Mouse (Mus musculus): Measurements from ENCODE around the gene B4galnt4.

- TF ChIP-seq POLR2A (IDR thresholded peaks at IDR 0.05; ENCODE audit: insufficient read depth, low read depth, low read length) (no peak), CTCF (IDR thresholded peaks at IDR 0.05; ENCODE audit: insufficient read depth, low read depth, low read length) (no peak)
Measured at GRCm38 (mm10) chr7:141028831-141029230, 32.1 kb upstream of the B4galnt4 start, which contains the start of gene Gm17387.
